Mouse (Mus musculus) NIH3T3 (cell line): ENCODE measurements around the gene Sp8.

Experiments
- DNase-seq: peaks from one replicate; pipeline ENCODE4 v3.0.0-alpha.2; 2012; ENCODE audit warnings: low read depth

Gene Sp8

DNA sequence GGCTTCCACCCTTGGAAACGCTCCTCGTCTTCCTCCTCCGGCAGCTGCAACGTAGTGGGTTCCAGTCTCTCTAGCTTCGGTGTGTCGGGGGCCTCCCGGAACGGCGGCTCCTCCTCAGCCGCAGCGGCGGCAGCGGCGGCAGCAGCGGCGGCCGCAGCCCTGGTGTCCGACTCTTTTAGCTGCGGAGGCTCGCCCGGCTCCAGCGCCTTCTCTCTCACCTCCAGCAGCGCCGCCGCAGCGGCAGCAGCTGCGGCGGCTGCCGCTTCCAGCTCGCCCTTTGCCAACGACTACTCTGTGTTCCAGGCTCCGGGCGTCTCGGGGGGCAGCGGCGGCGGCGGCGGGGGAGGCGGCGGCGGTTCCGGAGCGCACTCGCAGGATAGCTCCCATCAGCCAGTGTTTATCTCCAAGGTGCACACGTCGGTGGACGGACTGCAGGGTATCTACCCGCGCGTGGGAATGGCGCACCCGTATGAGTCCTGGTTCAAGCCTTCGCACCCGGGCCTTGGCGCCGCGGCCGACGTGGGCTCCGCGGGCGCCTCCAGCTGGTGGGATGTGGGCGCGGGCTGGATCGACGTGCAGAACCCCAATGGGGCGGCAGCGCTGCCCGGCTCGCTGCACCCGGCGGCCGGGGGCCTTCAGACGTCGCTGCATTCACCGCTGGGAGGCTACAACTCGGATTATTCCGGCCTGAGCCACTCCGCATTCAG is 2.5 kb downstream of the Sp8 start:
- DNase-seq = no peak

DNA sequence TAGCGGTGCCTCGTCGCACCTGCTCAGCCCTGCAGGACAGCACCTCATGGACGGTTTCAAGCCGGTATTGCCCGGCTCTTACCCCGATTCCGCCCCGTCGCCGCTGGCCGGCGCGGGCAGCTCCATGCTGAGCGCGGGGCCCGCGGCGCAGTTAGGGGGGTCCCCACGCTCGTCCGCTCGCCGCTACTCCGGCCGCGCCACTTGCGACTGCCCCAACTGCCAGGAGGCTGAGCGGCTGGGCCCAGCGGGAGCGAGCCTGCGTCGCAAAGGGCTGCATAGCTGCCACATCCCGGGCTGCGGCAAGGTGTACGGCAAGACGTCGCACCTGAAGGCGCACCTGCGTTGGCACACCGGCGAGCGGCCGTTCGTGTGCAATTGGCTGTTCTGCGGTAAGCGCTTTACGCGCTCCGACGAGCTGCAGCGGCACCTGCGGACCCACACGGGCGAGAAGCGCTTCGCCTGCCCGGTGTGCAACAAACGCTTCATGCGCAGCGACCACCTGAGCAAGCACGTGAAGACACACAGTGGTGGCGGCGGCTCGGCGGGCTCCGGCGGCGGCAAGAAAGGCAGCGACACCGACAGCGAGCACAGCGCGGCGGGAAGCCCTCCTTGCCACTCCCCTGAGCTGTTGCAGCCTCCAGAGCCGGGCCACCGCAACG is 3.2 kb downstream of the Sp8 start:
- no peak for DNase-seq

DNA sequence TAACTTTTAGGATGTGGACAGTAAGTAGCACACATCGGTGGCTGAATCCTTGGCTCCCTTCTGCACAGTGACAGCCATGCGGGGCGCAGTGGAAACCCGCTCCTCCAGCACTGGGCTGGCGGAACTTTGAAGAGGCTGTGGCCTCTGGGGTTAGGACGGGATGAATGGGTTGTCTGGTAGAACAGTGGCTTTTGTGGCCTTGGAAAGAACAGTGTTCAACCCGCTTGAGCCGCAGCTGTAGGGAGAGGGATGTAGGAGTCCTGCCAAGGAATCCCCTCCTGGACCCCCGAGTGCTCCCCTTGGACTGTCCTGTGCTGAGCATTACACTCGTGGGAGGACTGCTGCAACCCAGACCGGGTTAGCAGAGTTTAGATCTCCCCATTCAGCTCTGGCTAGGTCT is 3.9 kb downstream of the Sp8 start:
- no peak for DNase-seq

DNA sequence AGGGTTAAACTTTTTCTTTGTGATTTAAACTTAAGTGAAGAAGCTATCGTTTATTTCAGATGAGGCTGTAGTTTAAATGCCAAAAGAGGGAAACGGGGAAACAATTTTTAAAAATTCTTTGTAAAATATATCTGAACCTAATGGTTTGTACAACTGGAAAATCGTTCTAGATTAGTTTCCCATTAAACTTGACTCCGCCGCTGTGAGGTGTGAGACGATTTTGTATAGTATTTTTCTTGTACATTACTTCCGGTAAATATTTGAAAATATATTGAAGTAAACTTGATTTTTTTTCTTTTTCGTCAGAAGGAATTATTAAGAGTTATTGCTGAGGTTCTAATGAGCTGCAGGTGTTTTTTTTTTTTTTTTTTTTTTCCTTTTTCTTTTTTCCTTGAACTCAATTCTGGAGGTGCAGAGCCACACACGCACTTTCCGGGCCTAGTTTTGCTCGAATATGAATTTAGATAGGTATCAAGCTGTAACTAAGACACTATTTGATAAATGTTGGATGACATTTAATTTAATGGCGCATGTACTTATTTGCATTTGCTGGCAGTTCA is 4.8 kb downstream of the Sp8 start:
- DNase-seq = no peak

DNA sequence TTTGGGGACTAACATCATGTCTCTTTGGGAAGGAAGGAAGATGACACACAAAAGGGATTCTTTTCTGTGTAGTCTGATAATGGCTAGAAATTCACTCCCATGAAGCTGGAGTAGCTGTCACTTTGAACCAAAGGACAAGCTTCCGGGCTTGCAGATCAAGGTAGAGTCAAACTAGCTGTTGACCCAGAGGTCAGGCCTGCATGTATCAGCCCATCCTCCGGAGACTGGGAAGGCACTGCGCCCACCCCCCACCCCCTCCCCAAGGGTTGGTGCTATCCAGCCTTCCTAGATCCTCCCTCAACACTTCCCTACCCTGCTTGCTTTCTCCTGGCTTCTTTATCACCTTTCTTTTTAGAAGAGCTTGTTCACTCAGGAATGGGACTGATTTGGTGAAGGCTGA is 7.2 kb downstream of the Sp8 start:
- no peak for DNase-seq

- no peak for DNase-seq
Observed at GRCm38 (mm10) chr12:118854401-118854800, 8.3 kb downstream of the Sp8 start.

DNA sequence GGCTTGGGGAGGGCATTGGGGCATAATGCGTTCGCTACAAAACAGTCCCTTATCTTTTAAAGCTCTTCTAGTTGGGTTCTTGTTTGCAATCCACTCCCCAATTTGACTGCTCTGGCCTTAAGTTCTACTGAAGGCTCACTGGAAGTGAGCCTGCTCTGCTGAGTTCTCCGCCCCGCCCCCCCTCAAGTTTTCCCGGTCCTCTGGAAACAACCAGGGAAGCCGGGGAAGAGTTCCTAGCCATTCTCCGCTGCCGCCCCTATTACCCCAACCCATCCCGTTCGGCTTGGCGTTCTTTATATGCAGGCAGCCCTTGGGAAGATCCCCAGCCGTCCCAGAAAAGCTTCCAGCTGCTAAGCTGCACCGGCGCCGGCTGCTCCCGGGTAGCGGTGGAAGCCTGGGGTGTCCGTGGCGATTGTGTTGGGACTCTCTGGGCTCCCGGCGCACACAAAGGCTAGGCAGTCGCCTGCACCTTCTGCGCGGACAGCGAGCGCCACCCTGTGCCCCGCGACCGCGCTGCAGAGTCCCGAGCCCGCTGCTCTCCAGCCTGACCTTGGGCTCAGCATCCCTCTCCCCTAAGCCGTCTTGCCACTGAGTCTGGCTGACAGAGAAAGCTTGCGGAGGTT is 8.8 kb downstream of the Sp8 start:
- peak; percentile 89 for DNase-seq

DNA sequence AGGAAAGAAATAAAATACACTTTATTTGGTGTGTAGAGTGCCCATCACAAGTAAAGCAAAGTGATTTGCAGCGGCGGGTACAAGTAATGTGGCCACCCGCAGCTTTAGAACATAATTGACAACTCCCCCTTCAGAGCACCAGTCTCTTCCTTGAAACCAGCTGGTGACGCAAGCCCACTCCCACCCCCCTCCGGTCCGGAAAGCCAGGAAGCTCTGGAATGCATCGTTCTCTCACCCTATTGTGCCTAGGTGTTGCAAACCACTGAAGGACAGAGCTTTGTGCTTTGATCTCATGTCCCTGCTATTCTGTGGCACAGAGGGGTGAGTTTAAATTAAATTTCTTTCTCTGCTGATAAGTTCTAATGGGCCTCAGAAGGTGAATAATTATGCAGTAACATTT is 10.0 kb downstream of the Sp8 start:
- DNase-seq = no peak

- no peak for DNase-seq
Observed at GRCm38 (mm10) chr12:118872673-118873072, 26.5 kb downstream of the Sp8 start.

DNA sequence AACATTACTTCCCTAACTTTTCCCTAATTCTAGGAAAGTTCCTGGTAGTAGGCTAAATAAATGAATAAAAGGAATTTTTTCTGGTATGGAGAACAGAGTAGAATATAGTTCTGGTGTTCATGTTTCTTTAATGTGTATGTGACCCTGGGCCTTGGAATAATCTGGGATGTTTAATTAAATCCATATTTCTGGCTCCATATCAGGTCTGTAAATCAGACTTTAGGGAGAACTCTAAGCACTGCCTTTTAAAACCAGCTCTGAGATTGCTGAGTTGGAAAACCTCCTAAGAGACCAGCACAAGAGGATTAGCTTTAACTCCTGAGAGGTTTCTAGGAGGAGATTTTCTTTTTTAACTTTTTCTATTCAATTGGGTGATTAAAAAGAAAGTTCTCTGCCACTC is 36.7 kb downstream of the Sp8 start:
- peak; percentile 6 for DNase-seq

GRCm38 (mm10) chr12:118887964-118888363 is 41.8 kb downstream of the Sp8 start:
- DNase-seq = peak; percentile 2
